Mouse (Mus musculus) thymus, adult 2 months (tissue): ENCODE data around the gene P2ry6. TPM values are rescaled to one million over a fixed set of nuclear protein-coding genes. Genes with fewer than 3 reads are reported as not detected.

ENCODE experiments used
- DNase-seq: peaks from one replicate; pipeline ENCODE4 v3.0.0; 2021
- H3K27ac ChIP-seq: fragments of 200-500 bp; 2 replicates; pipeline ENCODE4 v1.5.1; 2012; ENCODE audit warnings: low read length, control low read depth; ENCODE audit not compliant: control insufficient read depth, insufficient read depth
- H3K27me3 ChIP-seq: fragments of 200-500 bp; 2 replicates; pipeline ENCODE4 v1.6.1; 2012; ENCODE audit warnings: mild to moderate bottlenecking, low read length, moderate library complexity, mixed read lengths; ENCODE audit not compliant: control insufficient read depth, insufficient read depth
- H3K36me3 ChIP-seq: fragments of 200-500 bp; 2 replicates; pipeline ENCODE4 v1.6.1; 2012; ENCODE audit warnings: mild to moderate bottlenecking, low read length, moderate library complexity; ENCODE audit not compliant: control insufficient read depth, insufficient read depth
- H3K4me1 ChIP-seq: fragments of 200-500 bp; replicated peaks from 2 replicates; pipeline ENCODE4 v1.6.1; 2012; ENCODE audit warnings: low read length; ENCODE audit not compliant: control insufficient read depth, insufficient read depth
- H3K4me3 ChIP-seq: fragments of 200-500 bp; 2 replicates; pipeline ENCODE4 v1.5.1; 2012; ENCODE audit warnings: mild to moderate bottlenecking, low read length, control low read depth, moderate library complexity; ENCODE audit not compliant: control insufficient read depth, insufficient read depth
- CTCF ChIP-seq: fragments of 200-500 bp; IDR thresholded peaks from 2 replicates; pipeline ENCODE4 v1.5.1; 2012; ENCODE audit warnings: mild to moderate bottlenecking, control low read depth, low read length, moderate library complexity, borderline replicate concordance; ENCODE audit not compliant: control insufficient read depth, poor library complexity, insufficient read depth; ENCODE audit errors: extremely low read depth
- POLR2A ChIP-seq: fragments of 200-500 bp; IDR thresholded peaks from 2 replicates; pipeline ENCODE4 v1.6.1; 2012; ENCODE audit warnings: mild to moderate bottlenecking, low read length, control low read depth, moderate library complexity; ENCODE audit not compliant: control insufficient read depth, poor library complexity, insufficient read depth; ENCODE audit errors: extremely low read depth
- WGBS: fragments of 180-500 bp; shearing (Covaris S2); methylation state at CpG from one replicate; pipeline ENCODE4 v1.1.7; 2018; 5-methylcytosine and 5-hydroxymethylcytosine counted together
- polyA plus RNA-seq: library from polyadenylated mRNA; depleted of rRNA; stranded (reverse); fragments of >200 nt; gene quantifications from 2 replicates; pipeline ENCODE4 v1.2.3, GENCODE M21; 2012

The P2ry6 gene
- polyA plus RNA-seq, 1 experiment, result 36.0 TPM

GRCm38 (mm10) chr7:100972875-100973274, 1.6 kb downstream of the P2ry6 start:
- WGBS, result 86% methylated on average over 3 of the region's 3 CpGs
- peaks cover 4% of the 10 kb centered on the region; the same call in 1 of the 2 replicates for H3K27me3 ChIP-seq

GRCm38 (mm10) chr7:100968874-100969659, 5.4 kb downstream of the P2ry6 start:
- TF ChIP-seq CTCF, result no peak
- TF ChIP-seq POLR2A, result no peak
- 86% methylated on average over 10 of the region's 10 CpGs for WGBS
- Histone ChIP-seq H3K36me3 (no peaks in the 10 kb centered on the region), H3K4me1 (no peaks in the 10 kb centered on the region), H3K27ac (no peak overlapping the region), H3K27me3 (no peaks in the 10 kb centered on the region; the same call in 1 of the 2 replicates), H3K4me3 (no peak overlapping the region)
- no peak for DNase-seq

More at GRCm38 (mm10) chr7:100972875-100973274, 1.6 kb downstream of the P2ry6 start:
- Histone ChIP-seq H3K4me1 (no peaks in the 10 kb centered on the region), H3K4me3 (no peak overlapping the region), H3K27ac (no peak overlapping the region), H3K36me3 (no peaks in the 10 kb centered on the region)
- TF ChIP-seq CTCF (no peak), POLR2A (no peak)
- no peak for DNase-seq

DNA sequence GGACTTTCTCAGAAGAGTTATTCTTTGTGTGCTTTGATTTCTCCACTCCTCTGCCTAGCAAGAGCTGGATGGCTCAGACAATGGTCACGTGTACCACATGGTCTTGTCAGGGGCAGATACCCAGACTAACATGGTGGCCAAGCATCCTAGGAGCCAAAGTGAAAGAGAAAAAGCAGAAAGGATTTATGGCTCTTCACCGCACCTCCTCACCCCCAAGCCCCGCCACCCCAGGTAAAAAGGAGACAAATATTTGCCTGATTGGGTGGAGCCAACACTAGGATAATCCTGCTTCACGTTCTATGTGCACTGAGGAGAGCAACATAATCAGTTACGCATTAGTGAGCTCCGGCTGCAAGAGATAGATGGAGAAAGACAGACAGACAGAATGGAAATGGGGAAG, 6.1 kb downstream of the P2ry6 start:
- TF ChIP-seq CTCF, result no peak
- TF ChIP-seq POLR2A, result no peak
- H3K4me3 ChIP-seq, result no peak overlapping the region
- no peaks in the 10 kb centered on the region for H3K4me1 ChIP-seq
- WGBS, result 94% methylated on average over 6 of the region's 6 CpGs
- H3K27me3 ChIP-seq, result no peaks in the 10 kb centered on the region; the same call in 1 of the 2 replicates
- no peak overlapping the region for H3K27ac ChIP-seq
- H3K36me3 ChIP-seq, result no peaks in the 10 kb centered on the region
- DNase-seq, result no peak

DNA sequence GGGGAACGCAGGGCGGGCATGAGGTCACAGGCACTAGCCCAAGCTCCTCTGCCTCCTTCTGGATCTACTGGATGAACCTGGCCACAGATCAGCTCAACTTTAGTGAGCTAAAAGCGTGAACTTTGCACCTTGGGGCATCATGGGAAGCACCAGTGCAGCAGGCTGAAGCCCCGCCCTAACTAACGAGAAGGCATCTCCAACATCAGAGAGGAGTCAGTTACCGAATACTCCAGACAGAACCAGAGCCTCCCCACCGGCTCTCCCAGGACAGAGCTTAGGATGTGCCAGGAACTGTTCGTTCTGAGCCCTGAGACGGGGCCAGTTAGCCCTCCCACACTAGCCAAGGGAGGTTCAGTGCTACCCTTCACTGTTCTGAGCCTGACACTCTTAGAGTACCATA, 6.6 kb downstream of the P2ry6 start:
- Histone ChIP-seq H3K27ac (no peak overlapping the region), H3K4me3 (no peak overlapping the region), H3K27me3 (no peaks in the 10 kb centered on the region; the same call in 1 of the 2 replicates), H3K36me3 (no peaks in the 10 kb centered on the region), H3K4me1 (no peaks in the 10 kb centered on the region)
- WGBS, result 91% methylated on average over 9 of the region's 9 CpGs
- no peak for DNase-seq
- TF ChIP-seq POLR2A, result no peak

GRCm38 (mm10) chr7:100966014-100966413, 8.4 kb downstream of the P2ry6 start:
- Histone ChIP-seq H3K4me1 (no peaks in the 10 kb centered on the region), H3K4me3 (no peak overlapping the region), H3K27ac (no peak overlapping the region), H3K36me3 (no peaks in the 10 kb centered on the region), H3K27me3 (no peaks in the 10 kb centered on the region)
- 98% methylated on average over 7 of the region's 7 CpGs for WGBS
- no peak for DNase-seq
- no peak for TF ChIP-seq CTCF
- TF ChIP-seq POLR2A, result no peak

- Histone ChIP-seq H3K4me1 (no peaks in the 10 kb centered on the region), H3K27me3 (no peaks in the 10 kb centered on the region), H3K36me3 (no peaks in the 10 kb centered on the region), H3K4me3 (no peak overlapping the region), H3K27ac (no peak overlapping the region)
- WGBS, result 43% methylated on average over 4 of the region's 4 CpGs
- TF ChIP-seq CTCF (peak; percentile 89), POLR2A (no peak)
- peak; percentile 14 for DNase-seq
These were observed 9.4 kb downstream of the P2ry6 start for GRCm38 (mm10) chr7:100965079-100965478.
